Mouse (Mus musculus): Measurements from ENCODE around the gene Krt8. TPM values are rescaled to one million over a fixed set of nuclear protein-coding genes. Genes with fewer than 3 reads are reported as not detected.
A peak's percentile ranks its signal among the peaks of the same experiment; 100 is the strongest.
"Not testable (repeated sequence)": the region's sequence is repeated elsewhere in the genome, so short reads cannot be mapped to it uniquely, and the experiment has no call there.

Gene Krt8
- polyA plus RNA-seq, 1 experiment from 2014 or later = 7.3 TPM

DNA sequence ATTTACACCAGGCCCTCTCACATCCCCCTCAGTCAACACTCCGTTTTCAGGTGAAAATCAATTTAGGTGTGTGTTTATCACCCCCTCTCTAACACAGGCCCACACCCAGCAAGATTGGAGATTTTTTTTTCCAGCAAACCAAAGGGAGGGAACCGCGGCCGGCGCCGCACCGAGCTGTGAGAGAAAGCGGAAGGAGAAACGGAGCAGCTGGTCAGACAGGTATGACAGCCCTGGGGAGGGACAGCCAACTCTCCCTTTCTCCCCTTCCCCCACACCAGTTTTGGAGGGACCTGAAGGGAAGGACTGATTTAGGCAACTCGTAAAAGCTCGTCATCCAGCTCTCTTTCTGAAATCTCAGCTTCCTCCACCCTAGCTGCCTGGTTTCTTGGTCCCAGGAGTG is 2.0 kb upstream of the Krt8 start:
- no peaks in the 10 kb centered on the region for H3K36me3 ChIP-seq
- peaks cover 61% of the 10 kb centered on the region for H3K27me3 ChIP-seq
- H3K9me3 ChIP-seq = no peaks in the 10 kb centered on the region
- H3K4me2 ChIP-seq (replicated peaks) = peak overlapping the region; percentile 16; the same call in 1 of the 2 replicates
- no peak overlapping the region for H3K4me3 ChIP-seq
- WGBS = 16% methylated on average over 11 of the region's 11 CpGs
- peaks cover 36% of the 10 kb centered on the region for H3K4me1 ChIP-seq
- H3K9ac ChIP-seq = no peak overlapping the region
- no peak for ATAC-seq (ENCODE audit: low FRiP score, low read depth)
- no peak overlapping the region for H3K27ac ChIP-seq

DNA sequence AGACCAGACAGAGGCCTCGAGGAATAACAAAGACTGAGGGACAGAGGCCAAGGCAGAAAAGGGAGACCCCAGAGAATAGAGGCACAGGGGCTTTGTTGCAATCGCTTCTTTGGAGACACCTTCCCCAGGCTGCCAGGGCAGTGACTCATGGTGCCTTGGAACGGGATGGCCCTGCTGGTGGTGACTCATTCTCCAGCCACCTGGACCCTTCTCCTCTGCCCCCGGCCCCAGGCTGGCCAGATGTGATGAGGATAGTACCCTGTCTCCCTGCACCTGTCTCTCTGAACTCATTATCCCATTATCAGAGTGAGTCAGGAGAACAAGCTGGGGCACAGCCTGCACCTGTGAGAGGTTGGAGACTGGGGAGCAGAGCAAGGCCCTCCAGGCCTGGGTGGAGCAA is 1.0 kb upstream of the Krt8 start:
- Histone ChIP-seq H3K27ac (no peak overlapping the region), H3K27me3 (peaks cover 69% of the 10 kb centered on the region), H3K9me3 (no peaks in the 10 kb centered on the region), H3K9ac (no peak overlapping the region), H3K4me2 (replicated peaks) (no peak overlapping the region), H3K36me3 (no peaks in the 10 kb centered on the region), H3K4me3 (no peak overlapping the region), H3K4me1 (peaks cover 31% of the 10 kb centered on the region)
- 57% methylated on average over 4 of the region's 4 CpGs for WGBS
- peak; percentile 5; the same call in 1 of the 2 replicates for ATAC-seq (ENCODE audit: low FRiP score, low read depth)

GRCm38 (mm10) chr15:102003516-102003915 is 766 bp downstream of the Krt8 start:
- peaks cover 31% of the 10 kb centered on the region for H3K4me1 ChIP-seq
- H3K27me3 ChIP-seq = peaks cover 66% of the 10 kb centered on the region
- peak overlapping the region; percentile 61; the same call in 1 of the 2 replicates for H3K9ac ChIP-seq
- H3K9me3 ChIP-seq = no peaks in the 10 kb centered on the region
- no peak overlapping the region for H3K27ac ChIP-seq
- no peak for ATAC-seq (ENCODE audit: low FRiP score, low read depth)
- peak overlapping the region; percentile 63 for H3K4me2 ChIP-seq (replicated peaks)
- no peaks in the 10 kb centered on the region for H3K36me3 ChIP-seq
- WGBS = 19% methylated on average over 12 of the region's 12 CpGs
- H3K4me3 ChIP-seq = peak overlapping the region; percentile 39

DNA sequence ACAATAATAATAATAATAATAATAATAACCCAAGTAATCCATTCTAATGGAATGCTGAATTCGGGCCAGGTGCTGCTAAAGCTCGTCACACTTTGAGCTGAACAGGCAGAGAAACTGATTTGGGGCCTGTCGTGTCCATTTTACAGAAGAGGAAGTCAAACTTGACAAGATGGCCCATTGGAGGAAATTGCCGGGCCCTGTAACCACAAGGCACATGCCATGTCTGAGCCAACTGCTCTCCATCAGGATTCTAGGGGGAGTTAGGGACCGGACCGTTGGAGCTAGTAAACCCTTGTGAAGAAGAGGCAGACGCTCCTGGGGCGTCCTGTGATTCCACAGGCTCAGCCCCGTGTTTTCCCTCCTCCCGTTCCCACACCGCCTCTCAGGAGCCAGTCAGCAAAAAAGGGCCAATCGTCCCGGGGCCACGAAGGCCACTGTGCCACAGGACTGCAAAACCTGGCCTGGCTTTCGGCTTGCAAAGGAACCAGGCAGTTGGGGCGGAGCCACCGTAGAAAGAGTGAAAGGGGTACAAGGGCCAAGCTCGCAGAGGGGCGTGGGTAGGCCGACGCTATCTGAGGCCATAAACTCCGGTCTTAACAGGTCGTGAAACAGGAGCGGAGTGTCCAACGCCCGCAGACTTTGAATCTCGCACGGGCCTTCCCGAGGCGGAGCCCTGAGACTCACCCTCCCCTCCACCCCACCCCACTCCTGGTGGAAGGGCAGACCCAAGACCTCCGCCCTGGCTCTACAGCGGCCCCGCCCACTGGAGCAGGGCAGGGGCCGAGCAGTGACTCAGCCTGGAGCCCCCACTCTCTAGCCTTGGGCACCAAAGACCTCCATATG is 1.4 kb downstream of the Krt8 start:
- Histone ChIP-seq H3K4me2 (replicated peaks) (peak overlapping the region; percentile 63), H3K36me3 (no peaks in the 10 kb centered on the region), H3K4me1 (peaks cover 31% of the 10 kb centered on the region), H3K9ac (peak overlapping the region; percentile 61), H3K9me3 (no peaks in the 10 kb centered on the region), H3K27me3 (peaks cover 62% of the 10 kb centered on the region), H3K4me3 (peak overlapping the region; percentile 39), H3K27ac (no peak overlapping the region)
- WGBS = 3% methylated on average over 34 of the region's 34 CpGs
- ATAC-seq (ENCODE audit: low FRiP score, low read depth) = peak; percentile 64; the same call in 1 of the 2 replicates

- Histone ChIP-seq H3K9ac (no peak overlapping the region), H3K27me3 (peaks cover 41% of the 10 kb centered on the region), H3K36me3 (no peaks in the 10 kb centered on the region), H3K4me2 (replicated peaks) (no peak overlapping the region), H3K9me3 (peaks cover 3% of the 10 kb centered on the region; the same call in 1 of the 2 replicates), H3K4me1 (peaks cover 13% of the 10 kb centered on the region), H3K27ac (no peak overlapping the region), H3K4me3 (no peak overlapping the region)
- 89% methylated on average over 11 of the region's 11 CpGs for WGBS
- no peak for ATAC-seq (ENCODE audit: low FRiP score, low read depth)
Measured at GRCm38 (mm10) chr15:101999676-102000335, 4.5 kb downstream of the Krt8 start.

DNA sequence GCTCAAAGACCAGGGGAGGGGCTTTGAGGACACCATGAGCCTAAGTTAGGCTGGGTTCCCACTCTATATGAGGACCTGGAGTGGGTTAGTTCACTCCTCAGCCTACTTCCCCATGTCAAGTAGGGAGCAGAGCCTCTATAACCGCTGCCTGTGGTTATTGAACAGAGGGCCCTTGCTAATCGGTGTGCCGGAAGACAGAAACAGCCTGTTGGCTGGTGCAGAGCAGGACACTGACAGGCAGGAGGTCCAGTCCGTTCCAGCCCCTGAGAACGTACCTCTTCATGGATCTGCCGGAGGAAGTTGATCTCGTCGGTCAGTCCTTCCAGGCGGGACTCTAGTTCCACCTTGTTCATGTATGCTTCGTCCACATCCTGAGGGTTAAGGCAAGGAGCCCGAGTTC is 5.1 kb downstream of the Krt8 start:
- H3K4me2 ChIP-seq (replicated peaks) = no peak overlapping the region
- H3K4me1 ChIP-seq = peaks cover 13% of the 10 kb centered on the region
- H3K9ac ChIP-seq = no peak overlapping the region
- WGBS = 90% methylated on average over 11 of the region's 11 CpGs
- H3K36me3 ChIP-seq = no peaks in the 10 kb centered on the region
- H3K9me3 ChIP-seq = peaks cover 3% of the 10 kb centered on the region; the same call in 1 of the 2 replicates
- H3K27me3 ChIP-seq = peaks cover 34% of the 10 kb centered on the region
- ATAC-seq (ENCODE audit: low FRiP score, low read depth) = no peak
- no peak overlapping the region for H3K4me3 ChIP-seq
- H3K27ac ChIP-seq = no peak overlapping the region

DNA sequence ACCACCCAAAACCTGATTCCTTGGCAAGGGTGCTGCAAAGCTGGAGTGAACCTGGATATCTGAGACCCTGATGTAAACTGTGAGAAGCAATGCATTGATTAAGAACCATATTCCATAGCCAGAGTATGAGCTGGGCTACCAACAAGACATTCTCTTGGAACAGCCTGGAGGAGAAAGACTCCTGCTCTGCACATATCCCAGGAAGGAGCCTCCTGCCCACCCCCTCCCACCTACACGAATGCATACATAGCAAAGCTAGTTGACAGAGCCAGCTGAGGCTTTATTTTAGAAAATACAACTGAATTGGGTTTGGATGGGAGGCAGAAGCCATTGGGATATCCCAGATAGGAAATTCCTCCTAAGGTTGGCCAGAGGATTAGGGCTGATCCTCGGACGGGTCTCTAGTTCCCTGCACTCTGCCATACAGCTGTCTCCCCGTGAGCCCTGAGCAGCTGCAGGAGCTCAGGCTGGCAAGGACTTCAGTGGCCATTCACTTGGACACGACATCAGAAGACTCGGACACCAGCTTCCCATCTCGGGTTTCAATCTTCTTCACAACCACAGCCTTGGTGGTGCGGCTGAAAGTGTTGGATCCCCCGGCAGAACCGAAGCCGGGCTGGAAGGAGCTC is 7.7 kb downstream of the Krt8 start:
- ATAC-seq (ENCODE audit: low FRiP score, low read depth) = peak; percentile 80
- H3K27me3 ChIP-seq; H3K4me1 ChIP-seq; H3K9me3 ChIP-seq; H3K4me2 ChIP-seq (replicated peaks); H3K27ac ChIP-seq; H3K4me3 ChIP-seq; H3K9ac ChIP-seq; H3K36me3 ChIP-seq: not testable (repeated sequence)
- 72% methylated on average over 11 of the region's 11 CpGs for WGBS

DNA sequence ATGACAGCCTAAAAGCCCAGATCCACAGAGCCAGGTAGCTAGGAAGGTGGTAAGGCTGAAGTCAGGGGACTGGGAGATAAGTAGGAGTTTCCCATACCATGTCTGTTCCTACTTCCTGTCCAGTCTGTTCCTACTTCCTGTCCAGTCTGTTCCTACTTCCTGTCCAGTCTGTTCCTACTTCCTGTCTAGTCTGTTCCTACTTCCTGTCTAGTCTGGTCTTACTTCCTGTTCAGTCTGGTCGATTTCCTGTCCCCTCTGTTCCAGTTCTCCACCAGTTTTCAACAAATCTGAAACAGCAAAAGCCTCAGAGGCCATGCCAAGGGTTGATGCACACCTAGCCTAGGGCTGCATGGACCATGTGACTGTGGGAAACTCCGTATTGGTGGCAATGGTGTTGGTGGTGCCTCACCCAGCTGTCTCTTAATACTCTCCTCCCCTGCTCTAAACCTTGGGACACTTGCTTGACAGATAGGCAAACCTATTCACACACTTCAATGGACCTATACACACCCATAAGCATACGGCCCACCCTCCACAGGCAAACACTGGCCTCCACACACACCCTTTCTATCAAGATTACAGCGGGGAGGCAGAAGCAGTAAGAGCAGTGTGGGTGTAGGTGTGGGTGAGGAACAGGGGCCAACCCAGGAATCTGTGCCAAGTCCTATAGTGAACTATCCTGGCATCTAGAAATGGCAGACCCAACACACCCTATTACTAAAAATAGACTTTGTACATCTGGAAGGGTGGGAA is 8.6 kb downstream of the Krt8 start:
- no peak for ATAC-seq (ENCODE audit: low FRiP score, low read depth)
- H3K4me1 ChIP-seq = no peaks in the 10 kb centered on the region
- peaks cover 3% of the 10 kb centered on the region; the same call in 1 of the 2 replicates for H3K9me3 ChIP-seq
- 0 out of 2 replicates have a peak, but pooled peaks cover 3% of the 10 kb centered on the region for H3K27me3 ChIP-seq
- no peaks in the 10 kb centered on the region for H3K36me3 ChIP-seq
- H3K4me2 ChIP-seq (replicated peaks) = no peak overlapping the region
- no peak overlapping the region for H3K4me3 ChIP-seq
- no peak overlapping the region; the same call in 1 of the 2 replicates for H3K27ac ChIP-seq
- WGBS = 88% methylated on average over 4 of the region's 4 CpGs
- H3K9ac ChIP-seq = no peak overlapping the region

- WGBS = 82% methylated on average over 6 of the region's 6 CpGs
- Histone ChIP-seq H3K27me3 (no peaks in the 10 kb centered on the region), H3K36me3 (no peaks in the 10 kb centered on the region), H3K9me3 (peaks cover 3% of the 10 kb centered on the region; the same call in 1 of the 2 replicates), H3K4me2 (replicated peaks) (no peak overlapping the region), H3K9ac (no peak overlapping the region), H3K4me1 (no peaks in the 10 kb centered on the region), H3K4me3 (no peak overlapping the region), H3K27ac (no peak overlapping the region)
- ATAC-seq (ENCODE audit: low FRiP score, low read depth) = no peak
Measured at GRCm38 (mm10) chr15:101994365-101994764, 9.9 kb downstream of the Krt8 start.

DNA sequence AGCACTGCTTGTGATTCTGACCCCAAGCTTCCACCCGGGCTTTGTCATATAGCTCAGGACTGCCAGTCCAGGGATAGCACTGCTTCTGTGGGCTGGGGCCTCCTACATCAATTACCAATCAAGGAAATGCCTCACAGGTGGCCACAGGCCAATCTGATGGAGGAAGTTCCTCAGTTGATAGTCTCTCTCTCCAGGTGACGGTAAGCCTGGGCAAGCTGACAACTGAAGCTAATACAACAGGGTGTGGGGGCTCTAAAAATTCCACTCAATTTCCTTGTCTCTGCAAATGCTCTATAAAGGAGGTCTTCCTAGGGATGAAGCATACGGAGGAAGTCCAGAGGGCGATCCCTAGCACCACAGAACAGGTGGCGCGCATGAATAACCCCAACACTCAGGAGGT is 13.3 kb downstream of the Krt8 start:
- Histone ChIP-seq H3K4me1 (0 out of 2 replicates have a peak, but pooled peaks cover 3% of the 10 kb centered on the region), H3K4me2 (replicated peaks) (no peak overlapping the region), H3K36me3 (no peaks in the 10 kb centered on the region), H3K9me3 (peaks cover 3% of the 10 kb centered on the region; the same call in 1 of the 2 replicates), H3K4me3 (no peak overlapping the region), H3K9ac (no peak overlapping the region), H3K27me3 (0 out of 2 replicates have a peak, but pooled peaks cover 3% of the 10 kb centered on the region), H3K27ac (no peak overlapping the region)
- WGBS = 83% methylated on average over 6 of the region's 6 CpGs
- ATAC-seq (ENCODE audit: low FRiP score, low read depth) = no peak

- no peaks in the 10 kb centered on the region for H3K9me3 ChIP-seq
- 62% methylated on average over 8 of the region's 8 CpGs for WGBS
- peaks cover 6% of the 10 kb centered on the region; the same call in 1 of the 2 replicates for H3K4me1 ChIP-seq
- no peak overlapping the region for H3K4me3 ChIP-seq
- H3K36me3 ChIP-seq = no peaks in the 10 kb centered on the region
- no peak overlapping the region for H3K27ac ChIP-seq
- ATAC-seq (ENCODE audit: low FRiP score, low read depth) = no peak
- no peak overlapping the region for H3K9ac ChIP-seq
- H3K4me2 ChIP-seq (replicated peaks) = no peak overlapping the region
- 0 out of 2 replicates have a peak, but pooled peaks cover 3% of the 10 kb centered on the region for H3K27me3 ChIP-seq
Measured at GRCm38 (mm10) chr15:101988714-101989113, 15.6 kb downstream of the Krt8 start.
